Mouse (Mus musculus): Measurements from ENCODE around the gene Hmcn1.

DNA sequence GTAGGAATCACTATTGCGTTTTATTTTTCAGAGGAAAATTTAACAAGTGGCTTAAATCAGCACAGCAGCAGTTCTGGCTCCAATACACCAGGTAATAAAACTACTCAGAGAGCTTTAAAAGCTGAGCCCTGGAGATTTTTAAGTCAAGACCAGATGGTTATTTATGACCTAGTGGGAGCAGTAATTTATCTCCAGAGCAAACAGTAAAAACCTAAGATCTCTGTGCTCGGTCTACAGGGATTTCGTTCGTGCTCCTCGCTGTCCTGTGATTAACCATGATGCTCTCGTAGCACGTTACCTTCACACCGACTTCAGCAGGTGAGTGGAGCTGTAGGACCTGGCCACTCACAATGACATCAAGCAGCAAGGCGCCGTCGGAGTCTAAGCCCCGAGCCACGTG, 399.6 kb downstream of the Hmcn1 start:
- TF ChIP-seq POLR2A (IDR thresholded peaks at IDR 0.05; ENCODE audit: insufficient read length, low read depth), result no peak
- TF ChIP-seq MYOG (IDR thresholded peaks at IDR 0.05; ENCODE audit: control insufficient read depth in 1 of 3, insufficient read depth in 1 of 3, insufficient read length in 2 of 3, low read depth in 2 of 3), result no peak
- TF ChIP-seq USF1 (IDR thresholded peaks at IDR 0.05; ENCODE audit: low read depth), result no peak

All from myocyte (in vitro differentiated cells).